Mouse (Mus musculus): Measurements from ENCODE around the gene Palm. TPM values are rescaled to one million over a fixed set of nuclear protein-coding genes. Genes with fewer than 3 reads are reported as not detected.

Palm gene
- total RNA-seq, 2 experiments from 2014 or later, result 75.4 to 93.7 TPM

Small RNA genes lying within 50 kb of the gene (microRNA-seq; reads per million reads assigned to microRNA genes)
- gene Mir6910, result not detected

Other genes starting within 250 kb of the Palm start
- gene Mier2, start 238.4 kb upstream of the Palm start, total RNA-seq (2021), result 10 to 100 TPM; 30.4 to 33.4 TPM
- gene Theg, start 206.2 kb upstream of the Palm start, total RNA-seq (2021), result not detected
- gene C2cd4c, start 179.5 kb upstream of the Palm start, total RNA-seq (2021), result under 1 TPM; 0.16 to 0.30 TPM
- 1 to 10 TPM; 3.0 to 5.2 TPM for gene Shc2, start 155.7 kb upstream of the Palm start, total RNA-seq (2021)
- gene Odf3l2, start 147.8 kb upstream of the Palm start, total RNA-seq (2021), result not detected
- gene Madcam1, start 129.0 kb upstream of the Palm start, total RNA-seq (2021), result not detected
- 10 to 100 TPM; 31.6 to 39.0 TPM for gene Tpgs1, start 124.2 kb upstream of the Palm start, total RNA-seq (2021)
- gene Cdc34, start 111.4 kb upstream of the Palm start, total RNA-seq (2021), result 10 to 100 TPM; 75.0 to 79.9 TPM
- gene Gzmm, start 104.6 kb upstream of the Palm start, total RNA-seq (2021), result 1 to 10 TPM in 1 of 2 experiments, under 1 TPM in 1; 0.86 to 1.0 TPM
- gene Bsg, start 89.1 kb upstream of the Palm start, total RNA-seq (2021), result 100 to 1,000 TPM; 558 to 568 TPM
- 1 to 10 TPM; 4.3 to 6.0 TPM for gene Hcn2, start 76.9 kb upstream of the Palm start, total RNA-seq (2021)
- gene Polrmt, start 47.0 kb upstream of the Palm start, total RNA-seq (2021), result 10 to 100 TPM; 51.1 to 58.0 TPM
- gene Fgf22, start 38.5 kb upstream of the Palm start, total RNA-seq (2021), result not detected
- gene Rnf126, start 26.6 kb upstream of the Palm start, total RNA-seq (2021), result 10 to 100 TPM; 53.0 to 55.2 TPM
- gene Fstl3, start 16.3 kb upstream of the Palm start, total RNA-seq (2021), result 10 to 100 TPM; 11.3 to 22.9 TPM
- not detected for gene Prss57, start 2.6 kb upstream of the Palm start, total RNA-seq (2021)
- gene Misp, start 27.4 kb downstream of the Palm start, total RNA-seq (2021), result under 1 TPM in 1 of 2 experiments, not detected in 1; 0.43 TPM
- gene Ptbp1, start 60.9 kb downstream of the Palm start, total RNA-seq (2021), result 100 to 1,000 TPM; 257 to 299 TPM
- gene Prtn3, start 80.9 kb downstream of the Palm start, total RNA-seq (2021), result under 1 TPM; 0.50 to 0.56 TPM
- under 1 TPM; 0.16 to 0.50 TPM for gene Plppr3, start 81.1 kb downstream of the Palm start, total RNA-seq (2021)
- gene Elane, start 92.7 kb downstream of the Palm start, total RNA-seq (2021), result under 1 TPM; 0.30 to 0.33 TPM
- gene Cfd, start 97.3 kb downstream of the Palm start, total RNA-seq (2021), result 1,000 to 10,000 TPM; 1,484 to 1,596 TPM
- 10 to 100 TPM; 39.7 to 50.6 TPM for gene Med16, start 115.4 kb downstream of the Palm start, total RNA-seq (2021)
- gene Gm26602, start 117.3 kb downstream of the Palm start, total RNA-seq (2021), result not detected
- 1 to 10 TPM; 1.2 to 1.3 TPM for gene Kiss1r, start 123.4 kb downstream of the Palm start, total RNA-seq (2021)
- gene R3hdm4, start 127.6 kb downstream of the Palm start, total RNA-seq (2021), result 100 to 1,000 TPM; 104 to 118 TPM
- 1 to 10 TPM; 3.0 to 4.1 TPM for gene Arid3a, start 133.5 kb downstream of the Palm start, total RNA-seq (2021)
- gene Wdr18, start 166.6 kb downstream of the Palm start, total RNA-seq (2021), result 10 to 100 TPM; 37.8 to 48.9 TPM
- not detected for gene Grin3b, start 177.1 kb downstream of the Palm start, total RNA-seq (2021)
- 100 to 1,000 TPM; 144 to 146 TPM for gene Tmem259, start 190.8 kb downstream of the Palm start, total RNA-seq (2021)
- 10 to 100 TPM; 30.2 to 42.9 TPM for gene Cnn2, start 195.0 kb downstream of the Palm start, total RNA-seq (2021)
- 10 to 100 TPM; 20.2 to 20.3 TPM for gene Abca7, start 202.9 kb downstream of the Palm start, total RNA-seq (2021)
- gene Arhgap45, start 223.1 kb downstream of the Palm start, total RNA-seq (2021), result 1 to 10 TPM; 4.5 to 5.4 TPM
- gene Polr2e, start 246.2 kb downstream of the Palm start, total RNA-seq (2021), result 100 to 1,000 TPM in 1 of 2 experiments, 10 to 100 TPM in 1; 92.8 to 108 TPM